Mouse (Mus musculus): ENCODE results near the gene Crtc3.

- TF ChIP-seq POLR2A (IDR thresholded peaks at IDR 0.05; ENCODE audit: extremely low read depth, insufficient read depth, low read length) (no peak), CTCF (IDR thresholded peaks at IDR 0.05; ENCODE audit: low read depth, low read length) (no peak)
These were observed 53.9 kb downstream of the Crtc3 start for GRCm38 (mm10) chr7:80634741-80635140.

All from liver, adult 2 months (tissue).